ENCODE assay signal across 8 mouse cellular contexts in genomic region chr11:98773635-98774295, GRCm38 (mm10). TPM values are rescaled to one million over a fixed set of nuclear protein-coding genes. Genes with fewer than 3 reads are reported as not detected.
DNase-seq lines count a peak whose midpoint lies in the region; ATAC-seq lines count a peak whose summit lies in the region.

No protein-coding gene starts in this region.

- peak; percentile 100 for DNase-seq in 3T3-L1 (ENCODE audit: low read depth, low spot score)
- peak; percentile 99 for DNase-seq in adrenal gland, postnatal 4 days (ENCODE audit: low spot score in 2 of 2)
- DNase-seq in embryonic facial prominence, embryonic 14.5 days (ENCODE audit: low spot score): peak; percentile 98
- peak; percentile 100 for DNase-seq in heart, adult 8-10 months (ENCODE audit: low spot score)
- peak; percentile 99 to 100 for DNase-seq in monocyte, adult 2 months (ENCODE audit: low read depth in 1 of 2, low spot score in 2 of 2)
- peak; percentile 99 for DNase-seq in spleen, postnatal 36 days (ENCODE audit: low spot score in 2 of 2)

- ATAC-seq in embryonic facial prominence, embryonic 14.5 days (ENCODE audit: low read depth): peak; percentile 85
- ATAC-seq in kidney, embryonic 14.5 days (ENCODE audit: low FRiP score, low TSS enrichment): peak; percentile 74
- peak; percentile 76 for ATAC-seq in limb, embryonic 15.5 days (ENCODE audit: insufficient number of reproducible peaks, low FRiP score, low TSS enrichment, low read depth)

- H3K9me3 ChIP-seq in embryonic facial prominence, embryonic 14.5 days (ENCODE audit: control insufficient read depth, low read length): no peaks in the 10 kb centered on the region
- H3K9me3 ChIP-seq in kidney, embryonic 14.5 days (ENCODE audit: control insufficient read depth, low read length): no peaks in the 10 kb centered on the region
- no peaks in the 10 kb centered on the region for H3K9me3 ChIP-seq in limb, embryonic 15.5 days

- no peaks in the 10 kb centered on the region for H3K27me3 ChIP-seq in embryonic facial prominence, embryonic 14.5 days (replicated peaks; ENCODE audit: control insufficient read depth, insufficient read depth, low read length)
- H3K27me3 ChIP-seq in kidney, embryonic 14.5 days (ENCODE audit: control insufficient read depth, insufficient read depth, low read length): no peaks in the 10 kb centered on the region
- no peaks in the 10 kb centered on the region for H3K27me3 ChIP-seq in limb, embryonic 15.5 days

- under 1% methylated on average over 32 of the region's 37 CpGs for WGBS in embryonic facial prominence, embryonic 14.5 days
- WGBS in kidney, embryonic 14.5 days: under 1% methylated on average over 37 of the region's 37 CpGs
- WGBS in limb, embryonic 15.5 days: under 1% methylated on average over 36 of the region's 37 CpGs

- peaks cover 19% of the 10 kb centered on the region for H3K36me3 ChIP-seq in embryonic facial prominence, embryonic 14.5 days (ENCODE audit: control insufficient read depth, insufficient read depth, low read length)
- peaks cover 14% of the 10 kb centered on the region for H3K36me3 ChIP-seq in kidney, embryonic 14.5 days (ENCODE audit: control insufficient read depth, insufficient read depth, low read length)
- peaks cover 22% of the 10 kb centered on the region for H3K36me3 ChIP-seq in limb, embryonic 15.5 days

- peaks cover 41% of the 10 kb centered on the region for H3K4me1 ChIP-seq in embryonic facial prominence, embryonic 14.5 days (ENCODE audit: control insufficient read depth, insufficient read depth, low read length)
- H3K4me1 ChIP-seq in kidney, embryonic 14.5 days (ENCODE audit: control insufficient read depth, insufficient read depth, low read length): peaks cover 51% of the 10 kb centered on the region
- H3K4me1 ChIP-seq in limb, embryonic 15.5 days: peaks cover 64% of the 10 kb centered on the region

- H3K4me2 ChIP-seq in embryonic facial prominence, embryonic 14.5 days (ENCODE audit: low read depth, low read length): peak overlapping the region; percentile 69
- peak overlapping the region; percentile 77 for H3K4me2 ChIP-seq in kidney, embryonic 14.5 days (replicated peaks; ENCODE audit: low read depth, low read length)
- peak overlapping the region; percentile 87 for H3K4me2 ChIP-seq in limb, embryonic 15.5 days

- H3K27ac ChIP-seq in embryonic facial prominence, embryonic 14.5 days (replicated peaks; ENCODE audit: low read depth, low read length): no peak overlapping the region; the same call in 1 of the 2 replicates
- no peak overlapping the region for H3K27ac ChIP-seq in kidney, embryonic 14.5 days (ENCODE audit: low read depth, low read length)
- peak overlapping the region; percentile 35 for H3K27ac ChIP-seq in limb, embryonic 15.5 days

- peak overlapping the region; percentile 47; the same call in 1 of the 2 replicates for H3K9ac ChIP-seq in embryonic facial prominence, embryonic 14.5 days (ENCODE audit: low read depth, low read length)
- peak overlapping the region; percentile 28; the same call in 1 of the 2 replicates for H3K9ac ChIP-seq in kidney, embryonic 14.5 days (ENCODE audit: low read depth, low read length)
- no peak overlapping the region; the same call in 1 of the 2 replicates for H3K9ac ChIP-seq in limb, embryonic 15.5 days

- H3K4me3 ChIP-seq in embryonic facial prominence, embryonic 14.5 days (ENCODE audit: low read depth, low read length): peak overlapping the region; percentile 32
- H3K4me3 ChIP-seq in kidney, embryonic 14.5 days (ENCODE audit: low read length): peak overlapping the region; percentile 34
- peak overlapping the region; percentile 37 for H3K4me3 ChIP-seq in limb, embryonic 15.5 days

RNA-seq across cellular contexts. Expression of gene Nr1d1, which starts 1.4 kb away (rescaled TPM):
- total RNA-seq in adrenal gland, postnatal 4 days (2021): 100 to 1,000 TPM; 104 to 115 TPM
- polyA plus RNA-seq in embryonic facial prominence, embryonic 14.5 days (2014; fragmentation: Nextera tagmentation; extraction: Ambion mirVana): 1.1 and 1.9 TPM in 2 replicates
- total RNA-seq in heart, adult 8-10 months (2022): 100 to 1,000 TPM in 2 of 4 experiments, 10 to 100 TPM in 2; 81.4 to 121 (median 101) TPM
- polyA plus RNA-seq in kidney, embryonic 14.5 days (2014; fragmentation: Nextera tagmentation; extraction: Ambion mirVana): 1.6 and 2.6 TPM in 2 replicates
- 1.2 TPM in 2 replicates for polyA plus RNA-seq in limb, embryonic 15.5 days (2015; fragmentation: Nextera tagmentation; extraction: Ambion mirVana)

RNA-seq across cellular contexts. Expression of gene Msl1, which starts 21.6 kb away (rescaled TPM):
- 100 to 1,000 TPM; 119 to 121 TPM for total RNA-seq in adrenal gland, postnatal 4 days (2021)
- polyA plus RNA-seq in embryonic facial prominence, embryonic 14.5 days (2014; fragmentation: Nextera tagmentation; extraction: Ambion mirVana): 18.1 and 18.5 TPM in 2 replicates
- total RNA-seq in heart, adult 8-10 months (2022): 10 to 100 TPM; 72.1 to 84.3 (median 78.7) TPM
- polyA plus RNA-seq in kidney, embryonic 14.5 days (2014; fragmentation: Nextera tagmentation; extraction: Ambion mirVana): 21.6 and 33.7 TPM in 2 replicates
- 22.9 and 25.8 TPM in 2 replicates for polyA plus RNA-seq in limb, embryonic 15.5 days (2015; fragmentation: Nextera tagmentation; extraction: Ambion mirVana)

RNA-seq across cellular contexts. Expression of gene Casc3, which starts 30.9 kb away (rescaled TPM):
- total RNA-seq in adrenal gland, postnatal 4 days (2021): 10 to 100 TPM; 45.2 to 54.8 TPM
- 32.2 and 34.0 TPM in 2 replicates for polyA plus RNA-seq in embryonic facial prominence, embryonic 14.5 days (2014; fragmentation: Nextera tagmentation; extraction: Ambion mirVana)
- total RNA-seq in heart, adult 8-10 months (2022): 10 to 100 TPM; 16.0 to 20.9 (median 17.8) TPM
- 28.1 and 43.1 TPM in 2 replicates for polyA plus RNA-seq in kidney, embryonic 14.5 days (2014; fragmentation: Nextera tagmentation; extraction: Ambion mirVana)
- polyA plus RNA-seq in limb, embryonic 15.5 days (2015; fragmentation: Nextera tagmentation; extraction: Ambion mirVana): 30.0 and 32.5 TPM in 2 replicates

RNA-seq across cellular contexts. Expression of gene Thra, which starts 33.3 kb away (rescaled TPM):
- total RNA-seq in adrenal gland, postnatal 4 days (2021): 100 to 1,000 TPM; 181 to 195 TPM
- polyA plus RNA-seq in embryonic facial prominence, embryonic 14.5 days (2014; fragmentation: Nextera tagmentation; extraction: Ambion mirVana): 57.7 and 62.2 TPM in 2 replicates
- total RNA-seq in heart, adult 8-10 months (2022): 10 to 100 TPM; 92.5 to 98.4 (median 95.1) TPM
- polyA plus RNA-seq in kidney, embryonic 14.5 days (2014; fragmentation: Nextera tagmentation; extraction: Ambion mirVana): 28.0 and 31.8 TPM in 2 replicates
- polyA plus RNA-seq in limb, embryonic 15.5 days (2015; fragmentation: Nextera tagmentation; extraction: Ambion mirVana): 38.4 and 39.6 TPM in 2 replicates

RNA-seq across cellular contexts. Expression of gene Med24, which starts 44.5 kb away (rescaled TPM):
- 10 to 100 TPM; 75.7 to 84.8 TPM for total RNA-seq in adrenal gland, postnatal 4 days (2021)
- polyA plus RNA-seq in embryonic facial prominence, embryonic 14.5 days (2014; fragmentation: Nextera tagmentation; extraction: Ambion mirVana): 40.7 and 49.0 TPM in 2 replicates
- 10 to 100 TPM; 44.4 to 49.9 (median 46.8) TPM for total RNA-seq in heart, adult 8-10 months (2022)
- polyA plus RNA-seq in kidney, embryonic 14.5 days (2014; fragmentation: Nextera tagmentation; extraction: Ambion mirVana): 39.5 and 59.1 TPM in 2 replicates
- 47.6 and 48.3 TPM in 2 replicates for polyA plus RNA-seq in limb, embryonic 15.5 days (2015; fragmentation: Nextera tagmentation; extraction: Ambion mirVana)
